Mouse (Mus musculus) lung, postnatal 4 days (tissue): ENCODE data around the gene Ets1.

Experiments used
- DNase-seq, 2 experiments: peaks; one replicate each; pipeline ENCODE4 v3.0.0; 2021

The Ets1 gene

GRCm38 (mm10) chr9:32616516-32617429, 19.2 kb upstream of the Ets1 start:
- no peak for DNase-seq

GRCm38 (mm10) chr9:32617430-32617768, 18.6 kb upstream of the Ets1 start:
- DNase-seq = no peak

- DNase-seq = no peak
These were observed 17.4 kb upstream of the Ets1 start for GRCm38 (mm10) chr9:32618544-32619120.

GRCm38 (mm10) chr9:32619661-32620060, 16.4 kb upstream of the Ets1 start:
- no peak for DNase-seq

- no peak for DNase-seq
These were observed 15.6 kb upstream of the Ets1 start for GRCm38 (mm10) chr9:32620446-32620845.

- no peak for DNase-seq
These were observed 6.5 kb upstream of the Ets1 start for GRCm38 (mm10) chr9:32629385-32629981.

- DNase-seq = no peak
These were observed 4.7 kb upstream of the Ets1 start for GRCm38 (mm10) chr9:32631341-32631740.

GRCm38 (mm10) chr9:32632237-32632636, 3.8 kb upstream of the Ets1 start:
- DNase-seq = no peak

- DNase-seq = no peak
These were observed 9.0 kb downstream of the Ets1 start for GRCm38 (mm10) chr9:32644981-32645380.

GRCm38 (mm10) chr9:32645475-32645874, 9.5 kb downstream of the Ets1 start:
- no peak for DNase-seq

- DNase-seq = peak; percentile 58 to 81
These were observed 10.7 kb downstream of the Ets1 start for GRCm38 (mm10) chr9:32646539-32647258.

- no peak for DNase-seq
These were observed 11.7 kb downstream of the Ets1 start for GRCm38 (mm10) chr9:32647506-32648250.

- no peak for DNase-seq
These were observed 12.3 kb downstream of the Ets1 start for GRCm38 (mm10) chr9:32648286-32648685.

GRCm38 (mm10) chr9:32650738-32651137, 14.7 kb downstream of the Ets1 start:
- DNase-seq = no peak

- no peak for DNase-seq
These were observed 16.1 kb downstream of the Ets1 start for GRCm38 (mm10) chr9:32652112-32652511.

GRCm38 (mm10) chr9:32654305-32654704, 18.3 kb downstream of the Ets1 start:
- no peak for DNase-seq

GRCm38 (mm10) chr9:32656351-32656844, 20.4 kb downstream of the Ets1 start:
- no peak for DNase-seq

GRCm38 (mm10) chr9:32657124-32657523, 21.1 kb downstream of the Ets1 start:
- DNase-seq = no peak

GRCm38 (mm10) chr9:32660406-32660960, 24.5 kb downstream of the Ets1 start:
- DNase-seq = no peak

GRCm38 (mm10) chr9:32661071-32661470, 25.1 kb downstream of the Ets1 start:
- no peak for DNase-seq

- no peak for DNase-seq
These were observed 25.5 kb downstream of the Ets1 start for GRCm38 (mm10) chr9:32661561-32661960.
